Mouse (Mus musculus): ENCODE results near the gene Hoxa11.
A peak's percentile ranks its signal among the peaks of the same experiment; 100 is the strongest.

Gene Hoxa11

DNA sequence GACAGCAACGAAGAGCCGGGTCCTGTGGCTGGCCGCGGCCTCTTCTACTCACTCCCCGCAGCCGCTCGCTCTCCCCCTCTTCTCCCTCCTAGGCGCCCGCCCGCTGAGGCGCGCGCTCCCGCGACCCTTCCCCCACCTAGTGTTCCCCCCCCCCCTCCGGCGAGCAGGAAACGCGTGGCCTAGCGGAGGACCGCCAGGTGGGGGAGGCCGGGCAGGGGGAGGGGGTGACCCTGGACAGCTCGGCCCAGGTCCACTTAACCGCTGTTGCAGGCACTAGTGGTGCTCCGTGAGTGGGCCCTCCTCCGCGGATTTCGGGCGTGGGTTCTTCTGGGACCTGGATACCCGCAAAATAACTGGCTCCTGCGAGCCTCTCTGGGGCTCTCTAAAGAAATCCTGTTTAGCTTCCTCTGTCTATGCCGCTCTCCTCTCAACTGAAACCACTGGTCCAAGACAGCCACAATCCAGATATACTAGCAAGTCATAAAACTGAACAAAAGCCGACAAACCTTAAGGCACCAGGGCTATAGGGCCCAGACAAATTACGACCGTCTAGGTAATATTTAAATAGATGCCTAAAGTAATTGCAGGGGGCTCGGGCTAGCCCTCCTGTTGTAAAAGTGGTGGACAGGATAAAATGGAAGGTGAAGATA lies 15.0 kb downstream of the Hoxa11 start, which contains the start of gene Hoxa9:
Gene Hoxa9 (minus strand): TSS at position 574 of the 650 bp plus-strand sequence.
- DNase-seq = no peak

DNA sequence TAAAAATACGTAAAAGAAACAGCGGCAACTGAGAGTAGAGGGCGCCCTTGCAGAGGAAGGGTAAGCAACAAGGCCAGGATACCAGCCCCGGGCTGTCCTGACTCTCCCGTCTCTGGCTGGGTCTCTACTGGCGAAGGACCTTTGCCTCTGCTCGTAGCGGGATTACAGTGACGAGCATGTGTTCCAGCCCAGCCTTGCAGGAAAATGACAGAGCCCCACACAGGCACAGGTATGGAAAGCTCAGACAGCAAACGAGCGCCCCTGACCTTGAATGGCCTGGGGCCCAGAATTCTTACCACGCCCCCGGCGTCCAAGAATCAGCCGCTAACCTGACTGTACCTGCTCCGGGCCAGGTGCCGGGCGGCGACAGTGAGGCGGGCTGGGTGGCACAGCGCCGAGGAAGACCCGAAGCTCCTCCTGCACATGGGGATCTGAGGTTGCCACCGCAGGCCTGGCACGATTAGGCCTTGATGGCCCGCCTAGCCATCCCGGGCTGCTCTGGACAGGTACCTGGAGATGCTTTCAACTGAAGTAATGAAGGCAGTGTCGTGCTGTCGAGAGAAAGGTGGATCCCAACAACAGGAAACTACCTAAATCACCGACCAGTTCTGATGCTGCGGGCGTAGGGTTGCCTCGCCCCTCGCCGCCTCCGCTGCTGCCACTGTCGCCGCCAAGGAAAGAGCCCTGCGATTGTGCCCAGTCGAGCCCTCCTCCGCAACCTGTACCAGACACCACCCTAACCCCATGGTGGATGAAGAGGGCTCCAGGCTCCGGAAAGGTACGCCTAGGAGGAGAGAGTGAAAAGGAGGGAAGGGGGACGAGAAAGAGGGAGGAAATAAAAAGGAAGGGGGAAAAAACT lies 15.8 kb downstream of the Hoxa11 start:
- DNase-seq = no peak

DNA sequence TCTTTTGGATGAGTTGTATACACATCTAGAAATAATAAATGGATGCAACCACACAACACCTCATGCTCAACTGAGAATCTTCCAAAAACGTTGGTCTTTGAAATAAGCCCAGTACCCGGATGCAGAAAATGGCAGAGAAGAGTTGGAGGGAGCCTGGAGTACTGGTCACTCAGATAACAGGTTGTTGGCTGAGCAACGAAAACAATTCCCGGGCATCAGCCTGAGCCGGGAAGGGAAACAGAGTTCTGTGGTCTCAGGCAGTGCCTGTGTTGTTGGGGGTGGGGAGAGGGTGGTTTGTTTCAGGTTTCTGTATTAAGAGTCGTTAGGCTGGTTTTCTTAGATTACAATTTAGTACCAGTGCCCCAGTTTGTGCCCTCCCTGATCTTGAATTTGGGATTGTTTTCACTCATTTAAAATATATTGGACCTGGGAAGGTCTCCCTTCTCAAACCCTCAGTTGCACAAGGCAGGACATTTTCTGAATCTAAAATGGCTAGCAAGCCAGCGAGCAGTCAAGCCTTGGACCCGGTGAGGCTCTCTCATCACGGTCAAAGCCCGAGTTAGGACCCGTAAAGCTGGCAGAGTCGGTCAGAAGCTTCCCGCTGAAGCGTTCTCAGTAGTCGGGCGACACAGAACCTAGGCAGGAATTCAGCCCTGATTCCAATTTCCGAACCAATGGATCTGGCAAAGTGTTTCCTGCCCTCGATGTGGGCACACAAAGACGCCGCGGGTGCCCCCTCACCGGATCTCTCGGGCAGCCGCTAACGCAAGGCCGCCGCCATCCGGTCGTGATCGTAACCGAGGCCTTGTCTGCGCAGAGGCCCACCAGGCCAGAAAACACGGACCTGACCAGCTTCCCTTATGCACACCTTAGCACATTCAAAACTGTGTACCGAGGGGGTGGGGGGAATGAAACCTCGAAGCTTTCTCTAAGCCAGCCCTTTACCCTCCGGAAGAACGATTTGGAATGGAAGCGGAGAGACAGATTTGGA lies 16.8 kb downstream of the Hoxa11 start:
- no peak for DNase-seq

DNA sequence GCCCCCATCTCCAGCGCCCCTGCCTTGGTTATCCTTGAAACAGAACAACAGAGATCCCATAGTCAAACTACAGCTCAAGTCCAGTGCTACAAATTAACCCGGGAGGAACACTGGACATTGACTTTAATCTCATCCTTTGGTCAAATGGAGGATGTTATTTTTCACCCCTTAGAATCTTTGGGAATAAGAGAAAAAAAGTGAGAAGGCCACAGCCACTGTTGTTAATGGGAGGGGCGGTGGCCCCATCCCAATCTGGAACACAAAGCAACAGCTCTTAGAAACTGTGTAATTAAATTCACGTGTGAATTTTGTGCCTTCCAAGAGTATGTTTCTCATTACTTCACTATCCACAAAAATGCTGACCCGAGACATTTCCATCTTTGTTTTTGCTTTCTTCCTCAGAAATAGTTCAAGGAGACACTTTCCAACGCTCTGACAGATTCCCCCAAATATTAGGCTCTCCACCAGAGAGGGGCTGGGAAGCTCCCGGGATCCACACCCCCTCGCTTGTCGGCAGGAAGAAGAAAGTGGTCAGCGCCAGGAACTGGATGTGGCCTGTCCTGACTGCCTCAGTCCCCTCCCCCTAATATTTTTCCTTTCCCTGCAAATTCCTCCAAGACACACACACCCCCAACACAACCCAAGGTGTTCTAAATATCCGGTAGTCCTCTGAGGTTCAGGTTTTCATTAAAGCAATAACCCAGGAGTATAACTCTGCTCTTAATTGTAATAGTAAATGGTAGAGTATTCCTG lies 18.0 kb downstream of the Hoxa11 start:
- DNase-seq = no peak

DNA sequence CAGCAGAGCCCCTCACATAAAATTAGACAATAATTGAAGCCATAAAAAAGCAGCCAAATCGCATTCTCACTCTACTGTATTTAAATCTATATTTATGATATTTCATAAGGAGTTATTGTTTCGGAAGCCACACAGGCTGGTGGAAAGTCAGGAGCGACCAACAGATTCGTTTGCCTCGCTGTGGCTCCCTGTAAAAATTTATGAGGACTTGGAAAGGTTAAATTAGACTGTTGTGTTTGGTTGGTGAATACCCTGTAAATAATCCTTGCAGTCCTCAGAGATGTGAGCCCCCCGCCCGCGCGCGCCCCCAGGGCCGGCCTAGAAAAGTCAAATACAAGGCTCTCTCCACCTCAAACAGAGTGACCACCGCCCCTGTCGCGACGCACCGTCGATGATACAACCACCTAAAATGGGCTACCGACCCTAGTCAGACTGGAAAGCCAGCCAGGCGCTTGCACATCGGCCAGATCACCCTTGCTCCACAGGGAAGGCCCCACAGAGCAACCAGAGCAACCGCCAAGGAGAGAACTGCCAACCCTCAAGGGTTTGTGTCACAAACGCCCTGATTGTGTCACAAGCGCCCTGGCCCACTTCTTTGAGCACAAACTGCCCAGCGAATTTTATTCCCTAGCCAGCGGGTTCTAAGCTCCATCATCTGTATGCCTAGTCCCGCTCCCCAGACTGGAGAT lies 18.9 kb downstream of the Hoxa11 start:
- no peak for DNase-seq

DNA sequence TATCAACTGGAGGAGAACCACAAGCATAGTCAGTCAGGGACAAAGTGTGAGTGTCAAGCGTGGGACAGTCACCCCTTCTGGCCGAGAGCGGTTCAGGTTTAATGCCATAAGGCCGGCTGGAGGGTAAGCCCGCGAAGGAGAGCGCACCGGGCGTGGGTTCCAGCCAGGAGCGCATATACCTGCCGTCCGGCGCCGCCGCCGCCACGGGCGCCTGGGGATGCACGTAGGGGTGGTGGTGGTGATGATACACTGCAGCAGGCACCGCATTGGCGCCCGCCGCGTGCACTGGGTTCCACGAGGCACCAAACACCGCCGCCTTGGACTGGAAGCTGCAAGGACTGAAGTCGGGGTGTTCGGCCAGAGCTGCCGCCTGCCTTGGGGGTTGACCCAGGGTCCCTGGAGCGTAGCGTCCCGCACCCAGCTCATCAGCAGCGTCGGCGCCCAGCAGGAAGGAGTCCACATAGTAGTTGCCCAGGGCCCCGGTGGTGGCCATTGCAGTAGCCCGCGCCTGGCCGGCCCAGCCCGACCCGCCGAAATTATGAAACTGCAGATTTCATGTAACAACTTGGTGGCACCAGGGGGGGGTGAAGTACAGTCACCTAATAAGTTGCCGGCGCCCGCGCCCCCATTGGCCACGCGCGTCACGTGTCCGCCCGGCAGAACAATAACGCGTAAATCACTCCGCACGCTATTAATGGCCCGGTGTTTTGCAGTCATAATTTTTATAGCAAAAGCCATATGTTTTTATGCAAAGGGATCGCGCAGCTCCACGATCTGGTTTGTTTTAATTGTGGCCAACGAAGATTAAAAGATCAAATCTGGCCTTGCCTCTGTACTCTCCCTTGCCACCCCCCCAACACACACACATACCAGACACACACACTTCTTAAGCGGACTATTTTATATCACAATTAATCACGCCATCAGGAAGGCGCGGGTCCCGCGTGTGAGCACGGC lies 19.7 kb downstream of the Hoxa11 start:
- DNase-seq = peak in 1 of 2 experiments; percentile 7

DNA sequence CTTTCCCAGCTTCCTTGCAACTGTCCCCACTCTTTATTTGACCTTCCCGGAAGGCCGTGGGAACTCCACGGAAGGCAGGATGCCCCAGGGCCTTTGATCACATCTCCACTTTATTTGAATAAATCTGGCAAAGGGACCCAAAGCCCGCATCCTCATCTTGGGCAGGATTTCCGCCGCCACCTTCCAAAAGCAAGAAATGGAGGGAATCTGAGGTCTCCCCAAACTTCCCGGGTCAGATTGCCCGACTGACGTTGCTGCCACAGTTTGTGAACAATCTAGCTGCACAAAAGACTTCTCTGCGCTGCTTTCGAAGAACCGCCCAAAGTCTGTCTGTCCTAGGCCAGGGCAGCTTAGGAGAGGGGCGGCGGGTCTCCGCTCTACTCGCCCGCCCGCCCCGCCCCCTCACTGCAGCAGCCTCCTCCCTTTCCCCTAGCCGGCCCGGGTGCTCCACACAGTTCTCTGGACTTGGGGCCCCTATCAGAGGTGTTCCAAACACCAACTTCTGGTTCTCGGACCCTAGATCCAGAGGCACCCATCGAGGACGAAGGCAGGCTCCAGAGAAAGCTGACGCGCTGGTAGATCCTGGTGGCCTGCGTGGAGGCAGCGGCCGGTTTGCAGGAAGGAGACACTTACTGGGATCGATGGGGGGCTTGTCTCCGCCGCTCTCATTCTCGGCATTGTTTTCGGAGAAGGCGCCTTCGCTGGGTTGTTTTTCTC lies 20.6 kb downstream of the Hoxa11 start:
- DNase-seq = peak in 1 of 2 experiments; percentile 4

DNA sequence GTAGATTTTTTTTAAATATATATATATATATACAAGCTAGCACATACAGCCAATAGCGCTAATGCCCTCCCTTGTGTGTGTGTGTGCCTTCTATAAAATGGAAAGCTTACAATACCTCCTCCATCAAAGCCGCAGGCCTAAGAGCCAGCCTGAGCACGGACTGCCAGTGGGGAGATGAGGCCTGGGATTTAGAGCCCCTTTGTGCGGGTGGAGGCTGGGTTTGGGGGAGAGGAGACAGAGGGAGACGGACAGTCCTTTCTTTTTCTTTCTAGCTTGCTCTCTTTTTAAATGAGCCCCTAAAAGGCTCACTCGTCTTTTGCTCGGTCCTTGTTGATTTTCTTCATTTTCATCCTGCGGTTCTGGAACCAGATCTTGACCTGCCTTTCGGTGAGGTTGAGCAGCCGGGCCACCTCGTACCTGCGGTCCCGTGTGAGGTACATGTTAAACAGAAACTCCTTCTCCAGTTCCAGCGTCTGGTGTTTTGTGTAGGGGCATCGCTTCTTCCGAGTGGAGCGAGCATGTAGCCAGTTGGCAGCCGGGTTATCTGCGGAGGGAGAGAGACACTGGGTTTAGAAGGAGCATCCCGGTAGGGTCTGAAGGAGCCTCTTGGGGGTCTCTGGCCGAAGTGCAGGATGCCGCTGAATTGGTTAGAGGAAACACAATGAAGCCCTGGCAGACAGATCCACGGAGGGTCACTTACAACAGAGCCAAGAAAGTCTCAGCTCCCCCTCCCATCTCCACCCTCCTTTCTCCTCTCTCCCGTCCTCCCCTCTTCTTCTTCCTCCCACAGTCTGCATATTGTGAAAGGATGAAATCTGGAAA lies 21.5 kb downstream of the Hoxa11 start:
- DNase-seq = peak in 1 of 2 experiments; percentile 4

DNA sequence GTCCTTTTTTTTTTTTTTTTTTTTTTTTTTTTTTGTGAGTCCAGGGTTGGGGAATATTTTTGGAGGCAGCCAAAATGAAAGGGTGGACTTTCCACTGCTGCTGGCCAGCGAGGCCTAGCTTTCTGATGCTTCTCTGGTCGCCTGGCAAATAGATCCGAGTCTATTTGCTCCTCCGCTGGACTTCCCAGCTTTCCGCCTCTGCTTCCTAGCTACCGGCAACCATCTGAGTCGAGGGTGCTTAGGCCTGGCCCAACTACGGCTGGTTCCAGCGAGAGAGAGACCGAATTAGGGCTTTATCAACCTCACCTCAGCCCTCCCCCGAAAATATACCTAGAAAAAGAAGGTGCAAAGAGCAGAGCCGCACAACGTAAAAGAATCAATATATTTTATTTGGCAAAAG lies 22.9 kb downstream of the Hoxa11 start:
- peak in 1 of 2 experiments; percentile 1 for DNase-seq

DNA sequence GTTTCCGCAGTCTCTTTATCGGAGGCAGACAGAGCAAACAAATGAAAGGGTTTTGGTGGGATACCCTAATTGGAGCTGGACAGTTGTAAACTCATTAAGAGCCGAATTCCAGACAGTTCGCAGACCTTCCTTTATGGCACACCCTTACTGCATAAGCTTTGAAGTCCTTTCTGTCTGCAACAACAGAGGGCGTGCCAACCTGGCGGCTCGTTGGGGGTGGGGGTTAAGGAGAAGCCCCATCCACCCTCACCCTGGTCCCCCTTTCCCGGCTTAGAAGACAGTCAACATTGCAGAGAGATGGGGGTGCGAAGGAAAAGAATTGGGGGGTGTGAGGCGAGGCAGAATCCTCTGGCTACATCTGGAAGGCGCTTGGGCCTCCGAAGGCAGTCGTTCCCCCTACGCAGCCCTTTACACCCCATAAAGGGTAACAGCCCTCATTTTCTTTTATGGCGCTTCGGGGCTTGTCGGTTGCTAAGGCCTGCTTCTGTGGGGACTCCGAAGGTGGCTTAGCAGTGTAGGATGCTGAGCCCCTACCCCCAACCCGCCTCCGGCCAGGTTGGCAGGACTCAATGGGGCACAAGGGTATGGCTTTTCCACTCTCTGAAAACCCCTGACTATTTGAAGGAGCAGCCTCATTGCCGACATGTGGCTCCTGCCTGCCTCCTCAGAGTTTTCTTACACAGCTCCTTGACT lies 23.5 kb downstream of the Hoxa11 start:
- peak in 1 of 2 experiments; percentile 31 for DNase-seq

DNA sequence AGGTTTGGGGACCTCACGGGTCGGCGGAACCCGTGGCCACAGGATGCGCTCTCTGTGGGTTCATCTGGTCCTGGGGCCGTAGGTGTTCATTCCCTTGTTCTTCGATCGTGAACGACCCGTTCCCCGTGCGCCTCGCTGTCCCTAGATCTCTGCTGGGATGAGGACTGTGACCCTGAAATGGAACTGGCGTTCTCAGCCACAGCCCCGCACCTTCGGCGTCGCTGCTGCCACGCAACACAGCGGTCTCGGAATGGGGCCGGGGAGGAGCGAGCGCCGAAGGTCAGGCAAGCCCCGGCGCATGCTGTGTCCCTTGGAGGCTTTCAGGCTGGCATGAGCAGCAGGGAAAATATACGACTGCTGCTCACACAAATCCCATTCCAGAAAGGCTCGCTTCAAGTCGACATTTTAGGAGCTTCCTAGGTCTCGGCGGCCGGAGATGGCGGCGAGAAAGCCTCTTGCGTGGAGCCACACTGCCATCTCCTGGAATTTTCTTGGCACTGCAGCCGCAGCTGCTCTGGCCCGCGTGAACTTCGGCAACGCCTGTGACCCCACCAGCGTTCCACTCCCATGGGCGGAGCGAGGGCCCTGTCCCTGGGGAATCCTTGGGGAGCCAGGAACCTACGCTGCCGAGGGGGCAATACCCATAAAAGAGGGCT lies 24.1 kb downstream of the Hoxa11 start, which contains the start of gene Hoxa7:
Gene Hoxa7 (minus strand): TSS at position 518 of the 656 bp plus-strand sequence.
- DNase-seq = peak; percentile 76 to 78

DNA sequence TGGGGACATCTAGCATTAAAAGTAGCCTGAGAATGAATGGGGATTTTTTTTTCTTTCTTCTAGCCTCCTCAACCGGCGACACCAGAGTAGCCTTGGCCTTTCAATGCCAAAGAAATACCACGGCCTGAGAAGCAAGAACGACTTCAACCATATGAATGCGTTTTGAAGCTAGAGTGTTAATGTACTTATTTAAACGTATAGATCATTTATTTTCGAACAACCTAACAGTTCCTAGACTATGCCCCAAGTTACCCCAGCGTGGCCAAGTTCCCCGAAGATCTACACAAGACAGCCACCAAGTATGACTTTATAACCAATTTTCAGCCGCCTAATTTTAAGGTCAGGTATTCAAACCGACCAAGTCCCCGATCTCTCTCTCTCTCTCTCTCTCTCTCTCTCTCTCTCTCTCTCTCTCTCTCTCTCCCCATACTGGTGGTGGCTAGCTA lies 24.7 kb downstream of the Hoxa11 start:
- no peak for DNase-seq

DNA sequence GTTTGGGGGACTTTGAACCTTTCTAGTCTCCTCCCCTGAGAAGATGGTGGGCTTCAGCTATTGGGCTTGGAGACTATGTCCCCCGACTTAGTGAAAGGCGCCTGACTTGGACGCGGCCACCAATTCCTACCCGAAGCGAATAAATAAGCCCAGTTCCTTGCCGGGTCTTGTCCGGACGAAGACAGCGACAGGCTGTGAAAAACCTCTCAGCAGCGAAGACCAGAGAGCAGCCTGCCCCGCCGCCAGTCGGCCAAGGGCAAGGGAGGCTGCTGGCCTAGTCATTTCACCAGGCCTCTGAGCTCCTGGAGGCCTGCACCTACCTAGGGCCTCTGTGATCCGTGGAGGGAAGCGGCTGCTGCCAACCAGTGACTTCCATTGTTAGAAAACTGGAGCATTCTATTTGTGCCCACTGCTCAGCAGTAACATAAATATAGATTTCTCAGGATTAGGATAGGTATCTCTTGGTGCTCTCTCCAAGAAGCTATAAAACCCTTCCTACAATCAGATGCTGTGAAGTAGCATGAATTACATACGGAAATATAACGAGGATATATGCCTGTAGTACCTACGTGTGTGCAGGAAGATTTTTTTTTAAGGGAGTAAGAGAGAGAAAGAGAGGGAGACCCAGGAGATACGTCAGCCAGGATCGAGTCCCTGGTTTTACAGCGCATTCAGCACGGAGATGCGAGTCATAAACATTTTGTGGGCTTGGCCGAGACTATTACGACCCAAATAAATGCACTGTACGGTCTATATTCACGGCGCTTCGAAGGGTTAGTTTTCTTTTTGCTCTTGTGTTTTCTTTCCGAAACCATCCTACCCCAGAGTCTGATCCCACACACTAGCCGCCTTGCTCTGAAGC lies 25.4 kb downstream of the Hoxa11 start:
- no peak for DNase-seq

DNA sequence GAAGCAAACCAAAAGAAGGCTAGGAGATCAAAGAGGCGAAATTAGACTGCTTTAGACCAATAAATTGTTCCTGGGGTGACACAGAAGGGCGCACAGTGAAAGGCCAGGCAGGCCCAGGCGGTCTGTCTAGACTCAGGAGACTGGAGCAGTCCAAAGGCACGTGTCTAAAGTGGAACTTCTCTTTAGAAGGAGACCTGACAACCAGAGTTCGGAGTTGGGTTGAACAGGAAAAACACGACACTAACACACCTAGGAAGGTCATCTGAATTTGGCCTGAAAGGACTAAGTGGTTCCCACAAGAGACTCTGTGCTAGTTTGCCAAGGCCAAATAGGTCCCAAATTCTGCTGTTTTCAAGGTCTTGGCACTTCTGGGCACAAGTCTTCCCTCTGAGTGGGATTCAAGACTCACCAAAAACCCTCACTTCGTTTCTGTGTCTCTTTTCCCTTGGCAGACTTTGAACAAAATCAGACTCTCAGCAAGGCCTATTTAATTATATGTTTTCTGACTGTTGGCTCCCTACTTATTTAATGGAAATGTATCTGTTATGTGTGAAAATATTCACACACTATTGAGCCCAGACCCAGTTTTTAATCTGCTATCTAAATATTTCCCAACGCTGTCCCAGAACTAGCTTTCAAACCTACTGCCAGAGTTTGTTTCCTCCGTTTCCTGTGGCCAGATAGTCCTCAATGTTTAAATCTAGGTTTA lies 26.2 kb downstream of the Hoxa11 start:
- no peak for DNase-seq

DNA sequence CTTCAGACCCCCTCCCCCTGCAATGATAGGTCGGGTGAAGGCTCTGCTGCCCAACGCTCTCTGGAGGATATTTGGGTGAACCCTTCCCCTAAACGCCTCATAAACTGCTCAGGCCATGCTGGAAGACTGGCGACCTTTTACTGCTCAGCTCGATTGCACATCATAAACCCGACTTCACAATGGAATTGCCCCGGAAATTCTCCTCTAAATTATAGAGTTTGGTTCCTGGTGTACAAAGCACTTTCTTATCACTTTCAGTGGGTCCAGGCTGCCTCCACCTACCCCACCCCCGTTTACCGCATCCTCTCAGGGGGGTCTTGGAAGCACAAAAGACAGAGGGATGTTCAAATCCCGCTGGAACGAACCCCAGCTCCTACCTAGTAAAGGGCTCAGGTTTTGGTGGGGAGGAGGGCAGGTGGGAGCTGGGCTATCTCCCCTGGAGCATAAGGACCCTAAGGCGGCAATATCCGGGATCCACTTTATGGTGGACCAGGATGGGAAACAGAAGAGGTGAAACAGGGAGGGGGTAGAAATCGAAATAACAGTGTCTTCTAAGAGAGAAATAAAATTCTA lies 26.9 kb downstream of the Hoxa11 start:
- DNase-seq = no peak
